Mouse (Mus musculus) kidney, postnatal 0 days (tissue): ENCODE measurements at regions not wholly inside any gene's neighbourhood (a gene's known extent, or its start where the extent isn't known, plus 50 kb on each side); places are given as distances from the start of the nearest gene placed in this dataset.

Source experiments
- ATAC-seq: fragments of 200-750 bp; cut with Nextera tagmentation; replicated peaks from 2 replicates; pipeline ENCODE4 v1.8.0; 2017; ENCODE audit warnings: low read depth, moderate number of reproducible peaks, moderate TSS enrichment, moderate library complexity; ENCODE audit not compliant: low FRiP score
- DNase-seq: peaks from one replicate; pipeline ENCODE4 v3.0.0-alpha.2; 2016; ENCODE audit warnings: low spot score
- H3K27ac ChIP-seq: fragments of 300-500 bp; sonication (generic); 2 replicates; pipeline ENCODE4 v1.5.1; 2014; ENCODE audit warnings: mild to moderate bottlenecking
- H3K27me3 ChIP-seq: fragments of 300-500 bp; sonication (generic); 2 replicates; pipeline ENCODE4 v1.6.1; 2014; ENCODE audit warnings: low read length, mixed read lengths; ENCODE audit not compliant: insufficient read depth
- H3K36me3 ChIP-seq: fragments of 300-500 bp; sonication (generic); 2 replicates; pipeline ENCODE4 v1.6.1; 2014; ENCODE audit warnings: low read length, mixed read lengths; ENCODE audit not compliant: insufficient read depth
- H3K4me1 ChIP-seq: fragments of 300-500 bp; sonication (generic); replicated peaks from 2 replicates; pipeline ENCODE4 v1.6.1; 2014; ENCODE audit warnings: antibody characterized with exemption, low read length, mixed read lengths; ENCODE audit not compliant: insufficient read depth
- H3K4me2 ChIP-seq: fragments of 300-500 bp; sonication (generic); 2 replicates; pipeline ENCODE4 v1.6.1; 2014; ENCODE audit warnings: mild to moderate bottlenecking, low read length, moderate library complexity, mixed read lengths
- H3K4me3 ChIP-seq: fragments of 300-500 bp; sonication (generic); replicated peaks from 2 replicates; pipeline ENCODE4 v1.5.1; 2014; ENCODE audit warnings: low read depth, low read length
- H3K9ac ChIP-seq: fragments of 300-500 bp; sonication (generic); 2 replicates; pipeline ENCODE4 v1.6.1; 2014; ENCODE audit warnings: low read depth, low read length
- H3K9me3 ChIP-seq: fragments of 300-500 bp; sonication (generic); replicated peaks from 2 replicates; pipeline ENCODE4 v1.6.1; 2016; ENCODE audit warnings: low read length, inconsistent platforms, mixed read lengths
- CTCF ChIP-seq: IDR thresholded peaks from 2 replicates; pipeline ENCODE4 v1.5.1; 2016; ENCODE audit warnings: antibody characterized with exemption, low read depth, mild to moderate bottlenecking, moderate library complexity
- WGBS: fragments of 180-500 bp; shearing (Covaris S2); extraction: QIAGEN DNeasy Blood & Tissue Kit; methylation state at CpG from one replicate; pipeline ENCODE4 v1.1.7; 2014; 5-methylcytosine and 5-hydroxymethylcytosine counted together

DNA sequence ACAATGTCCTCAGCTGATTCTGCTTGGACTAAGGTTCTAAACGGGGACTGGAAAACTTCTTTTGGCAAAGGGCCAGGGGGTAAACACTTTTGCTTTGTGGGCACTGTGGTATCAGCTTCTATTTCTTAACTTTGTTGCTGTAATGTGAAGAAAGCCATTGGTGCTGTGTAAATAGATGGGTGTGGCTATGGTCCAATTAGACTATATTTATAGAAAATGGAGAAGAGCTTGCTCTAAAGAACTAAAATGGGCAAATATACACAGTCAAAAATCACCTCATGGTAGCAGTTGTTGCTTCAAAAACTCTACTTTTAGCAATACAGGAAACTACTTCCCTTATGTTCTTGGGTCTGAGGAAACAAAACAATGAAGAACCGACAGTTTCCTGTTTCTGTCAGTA is 84.1 kb downstream of the Tnfaip3 start:
- DNase-seq (no peak), ATAC-seq (no peak)
- Histone ChIP-seq H3K27ac (no peak overlapping the region), H3K4me1 (no peaks in the 10 kb centered on the region), H3K4me3 (no peak overlapping the region), H3K27me3 (no peaks in the 10 kb centered on the region), H3K9ac (no peak overlapping the region), H3K4me2 (no peak overlapping the region), H3K9me3 (no peaks in the 10 kb centered on the region), H3K36me3 (no peaks in the 10 kb centered on the region)
- TF ChIP-seq CTCF, result no peak
- WGBS, result 37% methylated on average over 2 of the region's 2 CpGs

DNA sequence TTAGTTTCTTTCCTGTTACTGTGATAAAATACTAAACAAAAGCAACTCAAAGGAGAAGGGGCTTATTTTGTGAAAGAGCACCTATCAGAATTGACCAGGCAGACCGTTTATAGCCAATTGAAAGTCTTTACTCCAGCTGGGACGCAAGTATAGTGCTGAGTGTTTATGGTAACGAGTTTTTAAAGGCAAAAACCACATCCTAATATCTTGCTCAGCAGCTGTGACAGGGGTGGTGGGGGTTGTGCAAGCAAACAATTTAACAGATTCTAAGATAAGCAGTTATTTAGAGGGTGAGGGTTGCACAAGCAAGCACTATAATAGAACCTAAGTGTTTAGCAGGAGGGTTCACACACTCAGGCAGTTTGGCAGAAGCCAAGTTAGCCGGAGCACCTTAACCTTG is 74.0 kb downstream of the Tnfaip3 start:
- H3K27me3 ChIP-seq, result no peaks in the 10 kb centered on the region
- H3K4me3 ChIP-seq, result no peak overlapping the region
- H3K27ac ChIP-seq, result no peak overlapping the region
- WGBS, result 46% methylated on average over 4 of the region's 4 CpGs
- DNase-seq (no peak), ATAC-seq (no peak)
- no peaks in the 10 kb centered on the region for H3K9me3 ChIP-seq
- no peak overlapping the region for H3K4me2 ChIP-seq
- H3K9ac ChIP-seq, result no peak overlapping the region
- no peak for TF ChIP-seq CTCF
- no peaks in the 10 kb centered on the region for H3K4me1 ChIP-seq
- H3K36me3 ChIP-seq, result no peaks in the 10 kb centered on the region

DNA sequence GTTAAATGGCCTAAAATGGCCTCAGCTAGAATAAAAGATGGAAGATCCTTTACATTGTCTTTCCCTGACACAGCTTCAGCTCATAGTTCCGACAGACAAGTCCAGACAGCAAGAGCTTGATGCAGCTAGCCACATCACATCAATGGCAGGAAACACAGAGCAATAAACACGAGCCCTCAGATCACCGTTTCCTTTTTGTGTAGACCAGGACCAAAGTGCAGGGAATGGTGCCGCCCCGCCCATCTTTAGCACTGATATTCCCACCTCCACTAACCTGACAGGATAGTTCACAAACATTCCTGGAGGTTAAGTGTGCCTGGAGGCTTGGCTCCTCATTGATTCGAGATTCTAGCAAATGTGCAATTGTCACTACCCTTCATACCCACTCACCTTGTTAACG is 73.5 kb downstream of the Tnfaip3 start:
- H3K9ac ChIP-seq, result no peak overlapping the region
- no peak overlapping the region for H3K27ac ChIP-seq
- no peaks in the 10 kb centered on the region for H3K27me3 ChIP-seq
- no peak for ATAC-seq
- no peaks in the 10 kb centered on the region for H3K4me1 ChIP-seq
- H3K4me3 ChIP-seq, result no peak overlapping the region
- H3K4me2 ChIP-seq, result no peak overlapping the region
- DNase-seq, result no peak
- no peaks in the 10 kb centered on the region for H3K36me3 ChIP-seq
- 24% methylated on average over 7 of the region's 7 CpGs for WGBS
- no peaks in the 10 kb centered on the region for H3K9me3 ChIP-seq
- TF ChIP-seq CTCF, result no peak

DNA sequence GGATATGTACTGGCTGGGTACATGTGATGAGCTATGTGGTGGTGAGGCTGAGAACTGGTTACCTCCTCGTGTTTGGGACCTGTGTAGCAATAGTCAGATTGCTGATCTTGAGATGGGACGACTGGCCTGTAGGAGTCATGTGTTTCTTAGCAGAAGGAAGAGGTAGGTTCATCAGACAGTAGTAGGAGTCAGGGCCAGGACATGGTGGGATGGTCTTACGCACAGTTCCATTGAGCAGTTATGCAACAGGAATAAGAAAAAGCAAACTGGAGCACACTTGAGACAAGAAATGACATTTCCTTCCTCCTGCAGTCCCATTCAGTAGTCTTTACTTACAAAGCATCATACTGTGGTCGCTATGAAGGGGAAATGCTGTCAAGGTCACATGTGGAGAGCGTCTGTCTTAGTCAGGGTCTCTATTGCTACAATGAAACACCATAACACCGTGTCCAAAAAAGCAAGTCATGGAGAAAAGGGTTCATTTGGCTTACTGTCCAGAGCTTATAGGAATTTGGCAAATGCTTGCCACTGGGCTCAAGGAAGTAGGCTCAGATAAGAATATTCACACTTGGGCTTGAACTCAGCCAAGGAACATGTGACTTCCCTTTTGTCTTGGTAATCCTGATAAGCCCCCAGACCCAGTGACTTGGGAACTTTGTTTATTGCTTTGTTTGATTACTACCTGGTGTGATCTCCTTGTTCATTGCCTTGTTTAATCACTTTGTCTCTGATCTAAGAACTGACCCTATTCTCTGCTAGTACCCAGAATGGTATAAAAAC is 72.0 kb downstream of the Tnfaip3 start:
- H3K27me3 ChIP-seq, result no peaks in the 10 kb centered on the region

DNA sequence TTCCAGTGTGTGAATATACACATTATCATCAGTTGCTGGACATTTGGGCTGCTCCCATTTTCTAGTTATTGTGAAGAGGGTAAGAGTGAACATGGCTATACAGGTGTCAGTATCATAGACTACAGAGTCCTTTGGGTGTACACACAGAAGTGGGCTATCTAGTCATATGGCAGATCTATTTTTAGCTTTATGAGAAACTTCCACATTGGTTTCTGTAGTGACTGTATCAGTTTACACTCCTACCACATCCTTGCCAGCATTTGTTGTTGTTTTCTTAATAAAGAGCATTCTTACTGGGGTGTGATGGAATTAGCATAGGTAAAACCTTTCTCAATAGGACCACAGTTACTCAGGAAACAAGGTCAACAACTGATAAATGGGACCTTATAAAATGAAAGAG is 68.7 kb downstream of the Tnfaip3 start:
- Histone ChIP-seq H3K27ac (no peak overlapping the region), H3K9me3 (no peaks in the 10 kb centered on the region), H3K4me2 (no peak overlapping the region), H3K4me3 (no peak overlapping the region), H3K27me3 (no peaks in the 10 kb centered on the region), H3K36me3 (no peaks in the 10 kb centered on the region), H3K4me1 (no peaks in the 10 kb centered on the region), H3K9ac (no peak overlapping the region)
- DNase-seq (no peak), ATAC-seq (no peak)
- no peak for TF ChIP-seq CTCF

More for the DNA sequence above, 72.0 kb downstream of the Tnfaip3 start:
- no peak for TF ChIP-seq CTCF
- no peaks in the 10 kb centered on the region for H3K9me3 ChIP-seq
- no peak for ATAC-seq
- no peak for DNase-seq
- H3K4me2 ChIP-seq, result no peak overlapping the region
- no peaks in the 10 kb centered on the region for H3K36me3 ChIP-seq
- no peak overlapping the region for H3K27ac ChIP-seq
- no peak overlapping the region for H3K4me3 ChIP-seq
- no peak overlapping the region for H3K9ac ChIP-seq
- H3K4me1 ChIP-seq, result no peaks in the 10 kb centered on the region
- 61% methylated on average over 6 of the region's 6 CpGs for WGBS
